Mouse (Mus musculus) regulatory T cell (primary cell): ENCODE data around the gene Fbxo10.
"Not testable (repeated sequence)": the region's sequence is repeated elsewhere in the genome, so short reads cannot be mapped to it uniquely, and the experiment has no call there.

Source experiments
- in situ Hi-C: fragments of 300-600 bp; cut with MboI, MseI; formaldehyde crosslinking; loops from one replicate; pipeline ENCODE4 v1.15.1; 2025; ENCODE audit warnings: high pct_unique_total_duplicates

Fbxo10 gene

GRCm38 (mm10) chr4:45010806-45011415, 73.5 kb downstream of the Fbxo10 start:
- in situ Hi-C loops, result loop anchor here (5.0 kb wide), 1 partner anchor 39 kb away; no protein-coding TSS in a partner anchor

- in situ Hi-C loops, result no loop called here
Measured at GRCm38 (mm10) chr4:45005452-45005851, 79.0 kb downstream of the Fbxo10 start.

- in situ Hi-C loops, result no loop called here
Measured at GRCm38 (mm10) chr4:45000001-45000400, 84.4 kb downstream of the Fbxo10 start.

- in situ Hi-C loops, result no loop called here
Measured at GRCm38 (mm10) chr4:44998071-44998470, 86.3 kb downstream of the Fbxo10 start.

- in situ Hi-C loops, result no loop called here
Measured at GRCm38 (mm10) chr4:44994776-44995175, 89.6 kb downstream of the Fbxo10 start.

- in situ Hi-C loops, result no loop called here
Measured at GRCm38 (mm10) chr4:44993847-44994246, 90.6 kb downstream of the Fbxo10 start.

GRCm38 (mm10) chr4:44993179-44993578, 91.2 kb downstream of the Fbxo10 start:
- in situ Hi-C loops, result not testable (repeated sequence)

- in situ Hi-C loops, result not testable (repeated sequence)
Measured at GRCm38 (mm10) chr4:44992330-44992729, 92.1 kb downstream of the Fbxo10 start.

- in situ Hi-C loops, result no loop called here
Measured at GRCm38 (mm10) chr4:44990560-44990959, 93.8 kb downstream of the Fbxo10 start.
